Mouse (Mus musculus): ENCODE measurements around the gene Josd2.

Josd2 gene

GRCm38 (mm10) chr7:44467811-44468411, at the start of gene Josd2:
Gene Josd2, plus strand, starts transcription at chr7:44467980.
- peak; percentile 92 to 97 for DNase-seq

GRCm38 (mm10) chr7:44427666-44428065, 40.1 kb upstream of the Josd2 start:
- peak in 1 of 2 experiments; percentile 41 for DNase-seq

- DNase-seq = peak; percentile 68 to 69
Measured at GRCm38 (mm10) chr7:44428171-44428950, 39.4 kb upstream of the Josd2 start.

GRCm38 (mm10) chr7:44428968-44429521, 38.7 kb upstream of the Josd2 start, which contains the start of gene Lrrc4b:
Gene Lrrc4b, plus strand, starts transcription at chr7:44429018.
- DNase-seq = peak; percentile 57 to 65

GRCm38 (mm10) chr7:44429534-44430488, 38.0 kb upstream of the Josd2 start:
- DNase-seq = peak; percentile 39 to 56

GRCm38 (mm10) chr7:44432550-44432949, 35.2 kb upstream of the Josd2 start:
- DNase-seq = peak in 1 of 2 experiments; percentile 9

- DNase-seq = peak; percentile 25 to 53
Measured at GRCm38 (mm10) chr7:44433371-44433770, 34.4 kb upstream of the Josd2 start.

- peak in 1 of 2 experiments; percentile 10 for DNase-seq
Measured at GRCm38 (mm10) chr7:44434089-44434488, 33.7 kb upstream of the Josd2 start.

- DNase-seq = peak; percentile 67 to 70
Measured at GRCm38 (mm10) chr7:44435796-44436195, 32.0 kb upstream of the Josd2 start.

GRCm38 (mm10) chr7:44436267-44436666, 31.5 kb upstream of the Josd2 start:
- peak; percentile 50 to 63 for DNase-seq

GRCm38 (mm10) chr7:44437188-44437587, 30.6 kb upstream of the Josd2 start:
- no peak for DNase-seq

- DNase-seq = peak; percentile 74 to 82
Measured at GRCm38 (mm10) chr7:44437933-44438332, 29.8 kb upstream of the Josd2 start.

- DNase-seq = no peak
Measured at GRCm38 (mm10) chr7:44439696-44440095, 28.1 kb upstream of the Josd2 start.

GRCm38 (mm10) chr7:44440479-44440878, 27.3 kb upstream of the Josd2 start:
- DNase-seq = no peak

GRCm38 (mm10) chr7:44441180-44441579, 26.6 kb upstream of the Josd2 start:
- no peak for DNase-seq

- peak; percentile 71 to 73 for DNase-seq
Measured at GRCm38 (mm10) chr7:44441648-44442109, 26.1 kb upstream of the Josd2 start.

GRCm38 (mm10) chr7:44442407-44442821, 25.4 kb upstream of the Josd2 start:
- DNase-seq = peak in 1 of 2 experiments; percentile 66

GRCm38 (mm10) chr7:44443268-44444173, 24.3 kb upstream of the Josd2 start:
- peak; percentile 78 to 81 for DNase-seq

- DNase-seq = peak; percentile 49 to 54
Measured at GRCm38 (mm10) chr7:44444886-44445527, 22.8 kb upstream of the Josd2 start.

- DNase-seq = peak in 1 of 2 experiments; percentile 60
Measured at GRCm38 (mm10) chr7:44445528-44445923, 22.3 kb upstream of the Josd2 start.

Measured in cerebellum, adult 18-20 months (tissue).